Mouse (Mus musculus): Measurements from ENCODE around the gene Ppp2ca. TPM values are rescaled to one million over a fixed set of nuclear protein-coding genes. Genes with fewer than 3 reads are reported as not detected.
"Not testable (repeated sequence)": the region's sequence is repeated elsewhere in the genome, so short reads cannot be mapped to it uniquely, and the experiment has no call there.

Ppp2ca gene
- polyA plus RNA-seq, 1 experiment from 2014 or later, result 128 TPM

DNA sequence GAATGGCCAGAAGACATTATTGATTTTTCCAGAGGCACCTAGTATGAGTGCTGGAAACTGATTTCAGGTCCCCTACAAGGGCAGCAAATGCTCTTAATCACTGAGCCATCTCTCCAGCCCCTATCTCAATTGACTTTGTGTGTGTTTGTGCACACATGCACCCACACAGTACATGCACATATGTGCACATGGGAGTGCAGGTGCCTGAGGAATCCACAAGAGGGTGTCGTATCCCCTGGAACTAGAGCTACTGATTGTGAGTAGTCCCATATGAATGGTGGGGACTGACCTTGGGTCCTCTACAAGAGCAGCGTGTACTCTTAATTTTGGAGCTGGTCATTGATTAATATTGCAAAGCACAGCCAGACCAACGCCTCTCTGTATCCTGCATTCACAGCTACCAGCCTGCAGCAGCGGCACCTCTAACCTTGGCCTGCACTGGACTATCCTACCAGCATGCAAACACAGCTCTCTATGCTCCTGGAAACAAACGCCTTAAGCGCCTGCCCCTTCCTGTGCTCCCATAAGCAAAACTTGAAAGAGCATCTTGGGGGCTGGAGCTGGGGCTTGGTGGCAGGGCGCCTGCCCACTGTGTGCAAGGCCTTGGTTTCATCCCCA is 32.1 kb downstream of the Ppp2ca start:
- Histone ChIP-seq H3K4me2 (replicated peaks; ENCODE audit: low read depth, low read length) (no peak overlapping the region), H3K4me3 (ENCODE audit: low read depth, low read length) (no peak overlapping the region), H3K4me1 (replicated peaks; ENCODE audit: control insufficient read depth, insufficient read depth, low read length) (no peaks in the 10 kb centered on the region), H3K27ac (ENCODE audit: low read depth, low read length) (no peak overlapping the region), H3K27me3 (ENCODE audit: control insufficient read depth, insufficient read depth, low read length) (no peaks in the 10 kb centered on the region), H3K36me3 (ENCODE audit: control insufficient read depth, insufficient read depth, low read length) (no peaks in the 10 kb centered on the region), H3K9ac (ENCODE audit: low read depth, low read length) (no peak overlapping the region), H3K9me3 (ENCODE audit: control insufficient read depth, low read length) (no peaks in the 10 kb centered on the region)
- no peak for ATAC-seq (ENCODE audit: low FRiP score)
- DNase-seq (ENCODE audit: low spot score), result no peak
- 90% methylated on average over 7 of the region's 7 CpGs for WGBS

DNA sequence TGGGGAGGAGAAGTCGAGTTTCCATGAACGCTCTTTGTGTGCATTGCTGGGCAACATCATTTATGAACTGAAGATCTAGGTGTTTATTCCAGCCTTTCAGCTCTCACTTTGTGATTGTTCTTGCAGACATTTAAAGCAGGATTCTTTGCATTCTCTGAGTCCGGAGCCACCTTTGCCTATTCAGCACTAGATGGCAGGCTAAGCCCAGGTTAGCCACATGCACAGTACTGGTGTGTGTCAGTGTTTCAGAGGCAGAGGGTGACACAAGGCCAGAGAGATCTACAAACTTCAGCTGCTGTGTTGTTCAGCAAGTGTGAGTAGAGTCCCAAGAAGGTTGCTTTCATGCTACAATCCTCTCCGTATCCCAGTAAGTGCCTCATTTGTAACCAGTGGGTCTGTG is 45.2 kb downstream of the Ppp2ca start:
- not testable (repeated sequence) for H3K4me2 ChIP-seq (replicated peaks; ENCODE audit: low read depth, low read length); DNase-seq (ENCODE audit: low spot score); H3K9me3 ChIP-seq (ENCODE audit: control insufficient read depth, low read length); ATAC-seq (ENCODE audit: low FRiP score); H3K4me3 ChIP-seq (ENCODE audit: low read depth, low read length); H3K9ac ChIP-seq (ENCODE audit: low read depth, low read length); H3K27ac ChIP-seq (ENCODE audit: low read depth, low read length); H3K4me1 ChIP-seq (replicated peaks; ENCODE audit: control insufficient read depth, insufficient read depth, low read length); H3K36me3 ChIP-seq (ENCODE audit: control insufficient read depth, insufficient read depth, low read length); H3K27me3 ChIP-seq (ENCODE audit: control insufficient read depth, insufficient read depth, low read length)
- WGBS, result 42% methylated on average over 4 of the region's 4 CpGs

DNA sequence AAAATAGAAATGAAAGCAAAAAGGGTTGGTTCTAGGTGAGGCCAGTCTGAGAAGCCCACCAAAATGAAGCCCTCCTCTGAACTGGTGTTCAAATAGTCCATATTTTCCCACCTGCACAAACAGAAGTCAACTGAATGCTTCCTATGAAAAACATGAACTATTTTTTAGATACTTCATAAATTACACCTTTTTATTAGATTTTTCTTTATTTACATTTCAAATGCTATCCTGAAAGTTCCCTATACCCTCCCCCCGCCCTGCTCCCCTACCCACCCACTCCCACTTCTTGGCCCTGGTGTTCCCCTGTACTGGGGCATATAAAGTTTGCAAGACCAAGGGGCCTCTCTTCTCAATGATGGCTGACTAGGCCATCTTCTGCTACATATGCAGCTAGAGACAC is 46.9 kb downstream of the Ppp2ca start, which contains the start of gene Olfr1373:
Gene Olfr1373 (minus strand): TSS at position 101 of the 400 bp plus-strand sequence.
- not testable (repeated sequence) for ATAC-seq (ENCODE audit: low FRiP score); DNase-seq (ENCODE audit: low spot score); H3K4me2 ChIP-seq (replicated peaks; ENCODE audit: low read depth, low read length); H3K4me3 ChIP-seq (ENCODE audit: low read depth, low read length); H3K4me1 ChIP-seq (replicated peaks; ENCODE audit: control insufficient read depth, insufficient read depth, low read length); H3K36me3 ChIP-seq (ENCODE audit: control insufficient read depth, insufficient read depth, low read length); H3K27ac ChIP-seq (ENCODE audit: low read depth, low read length); H3K9ac ChIP-seq (ENCODE audit: low read depth, low read length); H3K27me3 ChIP-seq (ENCODE audit: control insufficient read depth, insufficient read depth, low read length); H3K9me3 ChIP-seq (ENCODE audit: control insufficient read depth, low read length)
- WGBS, result 80% methylated on average over 1 of the region's 1 CpGs

DNA sequence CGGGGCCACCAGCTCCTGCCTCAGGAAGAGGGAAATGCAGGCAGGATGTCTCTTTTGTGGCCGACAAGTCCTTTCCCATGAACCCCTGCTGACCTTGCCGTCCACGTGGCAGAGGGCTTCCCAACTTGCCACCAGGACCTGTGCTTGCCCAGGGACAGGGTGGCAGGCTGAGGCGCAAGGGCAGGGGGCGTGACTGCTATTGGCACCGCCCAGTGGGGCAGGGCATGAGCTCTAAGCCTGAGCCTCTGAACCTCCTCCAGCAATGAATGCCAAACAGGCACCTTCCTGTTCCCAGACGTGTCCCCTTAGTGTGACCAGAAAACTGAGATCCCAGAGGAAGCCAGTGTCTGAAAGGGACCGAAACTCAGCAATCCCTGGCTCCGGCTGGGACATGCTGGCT is 65.4 kb downstream of the Ppp2ca start:
- DNase-seq (ENCODE audit: low spot score), result no peak
- 39% methylated on average over 10 of the region's 10 CpGs for WGBS
- Histone ChIP-seq H3K9ac (ENCODE audit: low read depth, low read length) (no peak overlapping the region), H3K27me3 (ENCODE audit: control insufficient read depth, insufficient read depth, low read length) (peaks cover 19% of the 10 kb centered on the region), H3K36me3 (ENCODE audit: control insufficient read depth, insufficient read depth, low read length) (no peaks in the 10 kb centered on the region), H3K27ac (ENCODE audit: low read depth, low read length) (no peak overlapping the region), H3K4me2 (replicated peaks; ENCODE audit: low read depth, low read length) (no peak overlapping the region), H3K4me1 (replicated peaks; ENCODE audit: control insufficient read depth, insufficient read depth, low read length) (no peaks in the 10 kb centered on the region), H3K9me3 (ENCODE audit: control insufficient read depth, low read length) (no peaks in the 10 kb centered on the region), H3K4me3 (ENCODE audit: low read depth, low read length) (no peak overlapping the region)
- ATAC-seq (ENCODE audit: low FRiP score), result no peak

DNA sequence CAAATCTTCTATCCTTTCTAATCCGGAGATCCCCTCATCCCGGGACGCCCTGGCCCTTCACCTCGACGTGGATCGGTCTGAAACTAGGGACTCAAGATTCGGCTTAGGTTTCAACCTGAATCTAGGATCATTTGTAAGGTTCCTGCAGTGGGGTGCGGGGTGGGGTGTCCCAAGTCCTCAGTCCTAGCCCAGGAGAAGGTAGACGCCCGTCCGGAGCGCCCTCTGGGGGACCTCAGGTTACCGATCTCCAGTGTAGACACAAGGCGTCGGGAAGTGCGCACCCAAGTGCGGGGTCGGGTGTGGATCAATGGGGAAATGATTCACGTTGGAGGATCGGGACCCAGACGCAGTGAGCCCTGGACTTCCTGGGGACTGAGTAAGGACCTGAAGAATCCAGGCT is 68.6 kb downstream of the Ppp2ca start:
- no peak overlapping the region for H3K4me2 ChIP-seq (replicated peaks; ENCODE audit: low read depth, low read length)
- H3K4me3 ChIP-seq (ENCODE audit: low read depth, low read length), result no peak overlapping the region
- H3K9me3 ChIP-seq (ENCODE audit: control insufficient read depth, low read length), result no peaks in the 10 kb centered on the region
- H3K4me1 ChIP-seq (replicated peaks; ENCODE audit: control insufficient read depth, insufficient read depth, low read length), result no peaks in the 10 kb centered on the region
- peaks cover 24% of the 10 kb centered on the region for H3K27me3 ChIP-seq (ENCODE audit: control insufficient read depth, insufficient read depth, low read length)
- WGBS, result 2% methylated on average over 21 of the region's 21 CpGs
- DNase-seq (ENCODE audit: low spot score) (peak; percentile 40), ATAC-seq (ENCODE audit: low FRiP score) (no peak)
- H3K27ac ChIP-seq (ENCODE audit: low read depth, low read length), result no peak overlapping the region
- no peaks in the 10 kb centered on the region for H3K36me3 ChIP-seq (ENCODE audit: control insufficient read depth, insufficient read depth, low read length)
- no peak overlapping the region for H3K9ac ChIP-seq (ENCODE audit: low read depth, low read length)

DNA sequence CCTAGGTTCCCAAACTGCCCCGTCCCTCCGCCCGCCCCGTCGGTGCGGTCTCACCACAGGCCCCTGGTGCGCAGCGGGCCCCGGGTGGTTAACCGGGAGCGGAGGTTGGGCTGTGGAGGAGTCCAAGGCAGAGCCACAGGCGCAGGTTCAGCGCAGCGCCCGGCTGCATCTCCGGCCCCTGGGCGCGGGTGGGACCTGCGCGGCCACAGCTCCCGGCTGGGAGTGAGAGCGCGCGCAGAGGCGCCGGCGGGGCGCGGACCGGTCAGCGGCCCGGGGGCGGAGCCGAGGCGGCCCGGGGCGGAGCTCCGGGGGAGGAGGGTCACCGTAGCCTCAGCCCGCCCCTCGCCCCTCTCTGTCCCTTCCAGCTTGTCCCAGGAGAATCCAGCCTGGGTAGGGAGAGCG is 69.4 kb downstream of the Ppp2ca start:
- not testable (repeated sequence) for H3K27ac ChIP-seq (ENCODE audit: low read depth, low read length); H3K9ac ChIP-seq (ENCODE audit: low read depth, low read length); H3K4me1 ChIP-seq (replicated peaks; ENCODE audit: control insufficient read depth, insufficient read depth, low read length); H3K36me3 ChIP-seq (ENCODE audit: control insufficient read depth, insufficient read depth, low read length); H3K9me3 ChIP-seq (ENCODE audit: control insufficient read depth, low read length)
- whole genome bisulfite sequencing, result under 1% methylated on average over 17 of the region's 42 CpGs
- peak; percentile 61; the same call in 1 of the 2 replicates for ATAC-seq (ENCODE audit: low FRiP score)
- H3K4me3 ChIP-seq (ENCODE audit: low read depth, low read length), result peak overlapping the region; percentile 36
- peak overlapping the region; percentile 61 for H3K4me2 ChIP-seq (replicated peaks; ENCODE audit: low read depth, low read length)
- peak; percentile 43 for DNase-seq (ENCODE audit: low spot score)
- peaks cover 24% of the 10 kb centered on the region for H3K27me3 ChIP-seq (ENCODE audit: control insufficient read depth, insufficient read depth, low read length)

DNA sequence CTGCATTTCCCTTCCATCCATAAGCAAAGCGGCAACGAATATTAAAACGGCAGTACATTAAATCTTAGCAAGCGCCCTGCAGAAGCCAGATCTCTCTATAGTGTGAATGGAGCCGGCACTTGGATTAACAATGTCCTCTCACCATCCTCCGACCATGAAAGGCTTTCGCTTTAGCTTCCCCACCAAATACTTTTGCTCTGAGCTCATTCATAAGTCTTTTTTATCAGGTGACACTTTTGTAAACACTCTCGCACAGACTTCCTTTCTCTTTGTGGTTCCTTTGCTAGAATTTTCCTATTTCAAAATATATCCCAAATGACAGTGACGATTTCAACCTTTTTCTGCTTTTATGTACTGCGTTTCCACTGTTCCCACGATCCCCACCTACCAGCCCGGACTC is 70.0 kb downstream of the Ppp2ca start:
- Histone ChIP-seq H3K4me3 (ENCODE audit: low read depth, low read length) (peak overlapping the region; percentile 36), H3K27me3 (ENCODE audit: control insufficient read depth, insufficient read depth, low read length) (peaks cover 24% of the 10 kb centered on the region), H3K9me3 (ENCODE audit: control insufficient read depth, low read length) (no peaks in the 10 kb centered on the region), H3K27ac (ENCODE audit: low read depth, low read length) (no peak overlapping the region), H3K36me3 (ENCODE audit: control insufficient read depth, insufficient read depth, low read length) (no peaks in the 10 kb centered on the region), H3K9ac (ENCODE audit: low read depth, low read length) (no peak overlapping the region), H3K4me1 (replicated peaks; ENCODE audit: control insufficient read depth, insufficient read depth, low read length) (no peaks in the 10 kb centered on the region), H3K4me2 (replicated peaks; ENCODE audit: low read depth, low read length) (peak overlapping the region; percentile 61)
- DNase-seq (ENCODE audit: low spot score) (peak; percentile 41), ATAC-seq (ENCODE audit: low FRiP score) (no peak)
- 24% methylated on average over 12 of the region's 12 CpGs for WGBS

Other genes starting within 250 kb of the Ppp2ca start
- 0.34 and 0.40 TPM in 2 replicates for gene Jade2, start 241.0 kb upstream of the Ppp2ca start, polyA plus RNA-seq (2014; fragmentation: Nextera tagmentation; extraction: Ambion mirVana)
- gene Cdkn2aipnl, start 131.0 kb upstream of the Ppp2ca start, polyA plus RNA-seq (2014; fragmentation: Nextera tagmentation; extraction: Ambion mirVana), result 111 and 134 TPM in 2 replicates
- gene Ube2b, start 97.9 kb upstream of the Ppp2ca start, polyA plus RNA-seq (2014; fragmentation: Nextera tagmentation; extraction: Ambion mirVana), result 193 and 205 TPM in 2 replicates
- gene Cdkl3, start 94.5 kb upstream of the Ppp2ca start, polyA plus RNA-seq (2014; fragmentation: Nextera tagmentation; extraction: Ambion mirVana), result 12.0 and 15.9 TPM in 2 replicates
- gene Olfr1373, start 46.8 kb downstream of the Ppp2ca start, polyA plus RNA-seq (2014; fragmentation: Nextera tagmentation; extraction: Ambion mirVana), result not detected in 2 replicates
- gene Olfr1371, start 115.3 kb downstream of the Ppp2ca start, polyA plus RNA-seq (2014; fragmentation: Nextera tagmentation; extraction: Ambion mirVana), result not detected in 2 replicates
- 1,030 and 1,116 TPM in 2 replicates for gene Skp1a, start 133.3 kb downstream of the Ppp2ca start, polyA plus RNA-seq (2014; fragmentation: Nextera tagmentation; extraction: Ambion mirVana)
- 6.9 and 7.7 TPM in 2 replicates for gene Tcf7, start 184.3 kb downstream of the Ppp2ca start, polyA plus RNA-seq (2014; fragmentation: Nextera tagmentation; extraction: Ambion mirVana)

All from hindbrain, embryonic 11.5 days (tissue).